Mouse (Mus musculus) kidney, postnatal 0 days (tissue): ENCODE data around the gene Cttnbp2. TPM values are rescaled to one million over a fixed set of nuclear protein-coding genes. Genes with fewer than 3 reads are reported as not detected.

ENCODE experiments used
- ATAC-seq: fragments of 200-750 bp; cut with Nextera tagmentation; replicated peaks from 2 replicates; pipeline ENCODE4 v1.8.0; 2017; ENCODE audit warnings: low read depth, moderate number of reproducible peaks, moderate TSS enrichment, moderate library complexity; ENCODE audit not compliant: low FRiP score
- DNase-seq: peaks from one replicate; pipeline ENCODE4 v3.0.0-alpha.2; 2016; ENCODE audit warnings: low spot score
- H3K27ac ChIP-seq: fragments of 300-500 bp; sonication (generic); 2 replicates; pipeline ENCODE4 v1.5.1; 2014; ENCODE audit warnings: mild to moderate bottlenecking
- H3K27me3 ChIP-seq: fragments of 300-500 bp; sonication (generic); 2 replicates; pipeline ENCODE4 v1.6.1; 2014; ENCODE audit warnings: low read length, mixed read lengths; ENCODE audit not compliant: insufficient read depth
- H3K36me3 ChIP-seq: fragments of 300-500 bp; sonication (generic); 2 replicates; pipeline ENCODE4 v1.6.1; 2014; ENCODE audit warnings: low read length, mixed read lengths; ENCODE audit not compliant: insufficient read depth
- H3K4me1 ChIP-seq: fragments of 300-500 bp; sonication (generic); replicated peaks from 2 replicates; pipeline ENCODE4 v1.6.1; 2014; ENCODE audit warnings: antibody characterized with exemption, low read length, mixed read lengths; ENCODE audit not compliant: insufficient read depth
- H3K4me2 ChIP-seq: fragments of 300-500 bp; sonication (generic); 2 replicates; pipeline ENCODE4 v1.6.1; 2014; ENCODE audit warnings: mild to moderate bottlenecking, low read length, moderate library complexity, mixed read lengths
- H3K4me3 ChIP-seq: fragments of 300-500 bp; sonication (generic); replicated peaks from 2 replicates; pipeline ENCODE4 v1.5.1; 2014; ENCODE audit warnings: low read depth, low read length
- H3K9ac ChIP-seq: fragments of 300-500 bp; sonication (generic); 2 replicates; pipeline ENCODE4 v1.6.1; 2014; ENCODE audit warnings: low read depth, low read length
- H3K9me3 ChIP-seq: fragments of 300-500 bp; sonication (generic); replicated peaks from 2 replicates; pipeline ENCODE4 v1.6.1; 2016; ENCODE audit warnings: low read length, inconsistent platforms, mixed read lengths
- CTCF ChIP-seq: IDR thresholded peaks from 2 replicates; pipeline ENCODE4 v1.5.1; 2016; ENCODE audit warnings: antibody characterized with exemption, low read depth, mild to moderate bottlenecking, moderate library complexity
- WGBS: fragments of 180-500 bp; shearing (Covaris S2); extraction: QIAGEN DNeasy Blood & Tissue Kit; methylation state at CpG from one replicate; pipeline ENCODE4 v1.1.7; 2014; 5-methylcytosine and 5-hydroxymethylcytosine counted together
- polyA plus RNA-seq: library from polyadenylated mRNA; unstranded; fragments of >200 nt; fragmentation: Nextera tagmentation; extraction: Ambion mirVana; gene quantifications from 2 replicates; pipeline ENCODE4 v1.2.1, GENCODE M21; 2015

Cttnbp2 gene
- 14.3 and 16.1 TPM in 2 replicates for polyA plus RNA-seq

GRCm38 (mm10) chr6:18514480-18515352, at the start of gene Cttnbp2:
Gene Cttnbp2, minus strand, starts transcription at chr6:18514843.
- H3K27ac ChIP-seq = peak within 1 kb of the TSS; percentile 60; the same call in 1 of the 2 replicates
- peak within 1 kb of the TSS; percentile 79 for H3K9ac ChIP-seq
- no peaks in the 10 kb centered on the region for H3K9me3 ChIP-seq
- H3K4me3 ChIP-seq = peak within 1 kb of the TSS; percentile 88
- H3K36me3 ChIP-seq = no peaks in the 10 kb centered on the region
- ATAC-seq (peak; percentile 91), DNase-seq (peak; percentile 88)
- H3K4me2 ChIP-seq = peak within 1 kb of the TSS; percentile 96
- TF ChIP-seq CTCF = no peak
- H3K4me1 ChIP-seq = no peaks in the 10 kb centered on the region; the same call in 1 of the 2 replicates
- no peaks in the 10 kb centered on the region for H3K27me3 ChIP-seq
- 2% methylated on average over 69 of the region's 70 CpGs for WGBS

DNA sequence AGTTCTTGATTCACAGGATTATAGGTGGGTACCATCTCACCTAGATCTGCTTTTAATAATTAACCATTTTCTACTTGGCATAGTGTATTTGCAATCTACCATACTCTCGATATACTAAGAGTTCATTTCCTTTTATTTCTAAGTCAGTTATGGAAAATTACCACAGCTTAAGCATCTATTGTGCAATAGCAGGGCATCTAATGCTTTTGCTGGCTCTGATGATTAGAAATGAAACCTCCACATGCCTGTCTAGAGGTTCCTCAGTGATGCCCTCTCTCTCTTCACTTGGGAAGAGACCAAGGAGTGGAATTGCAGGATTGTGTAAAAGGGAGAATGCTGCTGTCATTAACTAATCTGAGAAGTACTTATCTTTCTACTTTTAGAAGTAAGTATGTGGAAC, 44.4 kb upstream of the Cttnbp2 start:
- ATAC-seq = no peak
- H3K27ac ChIP-seq = no peak overlapping the region
- WGBS = 85% methylated on average over 1 of the region's 1 CpGs
- no peak overlapping the region for H3K9ac ChIP-seq
- no peaks in the 10 kb centered on the region for H3K27me3 ChIP-seq
- no peaks in the 10 kb centered on the region for H3K36me3 ChIP-seq
- no peak overlapping the region for H3K4me3 ChIP-seq
- DNase-seq = no peak
- H3K4me2 ChIP-seq = no peak overlapping the region
- no peak for TF ChIP-seq CTCF
- H3K9me3 ChIP-seq = no peaks in the 10 kb centered on the region
- no peaks in the 10 kb centered on the region for H3K4me1 ChIP-seq

- ATAC-seq (no peak), DNase-seq (no peak)
- Histone ChIP-seq H3K27me3 (no peaks in the 10 kb centered on the region), H3K4me3 (no peak overlapping the region), H3K4me1 (no peaks in the 10 kb centered on the region), H3K9ac (no peak overlapping the region), H3K9me3 (no peaks in the 10 kb centered on the region), H3K27ac (no peak overlapping the region), H3K4me2 (peak overlapping the region; percentile 36), H3K36me3 (no peaks in the 10 kb centered on the region)
- WGBS = 61% methylated on average over 24 of the region's 24 CpGs
- no peak for TF ChIP-seq CTCF
Measured at GRCm38 (mm10) chr6:18547516-18548465, 33.1 kb upstream of the Cttnbp2 start.

- ATAC-seq (peak; percentile 94), DNase-seq (peak; percentile 21)
- Histone ChIP-seq H3K27me3 (no peaks in the 10 kb centered on the region), H3K9ac (no peak overlapping the region), H3K4me3 (no peak overlapping the region), H3K9me3 (no peaks in the 10 kb centered on the region), H3K36me3 (no peaks in the 10 kb centered on the region), H3K4me2 (no peak overlapping the region), H3K27ac (no peak overlapping the region), H3K4me1 (no peaks in the 10 kb centered on the region)
- WGBS = 59% methylated on average over 2 of the region's 2 CpGs
- TF ChIP-seq CTCF = no peak
Measured at GRCm38 (mm10) chr6:18543878-18544277, 29.2 kb upstream of the Cttnbp2 start.

DNA sequence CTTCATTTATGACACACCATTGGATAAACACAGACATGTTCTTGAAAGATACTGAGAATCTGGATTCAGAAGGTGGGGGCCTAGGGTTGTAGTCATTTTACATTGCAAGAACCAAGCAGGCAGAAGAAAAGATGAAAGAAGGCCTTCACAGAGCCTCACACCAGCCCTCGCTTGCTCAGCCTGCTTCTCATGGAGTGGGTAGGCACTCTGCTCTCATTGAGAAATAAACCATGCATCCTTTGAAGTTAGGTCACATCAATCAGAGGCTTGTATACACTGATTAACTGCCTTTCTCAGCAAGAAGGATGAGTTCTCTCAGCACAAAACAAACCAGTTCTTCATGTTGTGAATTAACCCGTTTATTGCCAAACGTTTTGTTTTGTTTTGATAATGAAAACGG, 25.8 kb upstream of the Cttnbp2 start:
- no peak for TF ChIP-seq CTCF
- no peaks in the 10 kb centered on the region for H3K27me3 ChIP-seq
- H3K36me3 ChIP-seq = no peaks in the 10 kb centered on the region
- no peak overlapping the region for H3K9ac ChIP-seq
- 59% methylated on average over 4 of the region's 4 CpGs for WGBS
- H3K4me3 ChIP-seq = no peak overlapping the region
- no peak overlapping the region for H3K4me2 ChIP-seq
- DNase-seq (no peak), ATAC-seq (no peak)
- no peaks in the 10 kb centered on the region for H3K4me1 ChIP-seq
- no peaks in the 10 kb centered on the region for H3K9me3 ChIP-seq
- H3K27ac ChIP-seq = no peak overlapping the region

DNA sequence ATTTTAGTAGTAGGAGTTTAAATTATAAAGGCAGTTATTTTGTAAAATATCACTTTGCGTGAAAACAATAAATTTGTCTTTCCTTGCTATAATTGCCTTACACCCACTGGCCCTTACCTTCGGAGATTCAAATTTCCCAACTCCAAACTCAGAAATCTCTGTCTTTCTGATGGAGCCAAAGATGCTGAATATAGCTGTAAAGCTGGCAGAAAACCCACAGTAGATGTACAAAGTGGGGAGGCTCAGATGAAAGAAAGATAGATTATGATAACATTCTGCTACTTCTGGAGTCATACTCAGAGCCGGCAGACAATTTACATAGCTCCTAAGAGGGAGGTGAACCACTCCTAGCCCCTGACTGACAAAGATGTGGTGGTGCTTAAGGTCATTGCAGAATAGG, 15.8 kb upstream of the Cttnbp2 start:
- 84% methylated on average over 3 of the region's 3 CpGs for WGBS
- H3K4me3 ChIP-seq = no peak overlapping the region
- ATAC-seq = no peak
- H3K36me3 ChIP-seq = no peaks in the 10 kb centered on the region
- no peak overlapping the region for H3K9ac ChIP-seq
- H3K4me1 ChIP-seq = no peaks in the 10 kb centered on the region
- no peaks in the 10 kb centered on the region for H3K27me3 ChIP-seq
- TF ChIP-seq CTCF = no peak
- no peaks in the 10 kb centered on the region for H3K9me3 ChIP-seq
- DNase-seq = no peak
- H3K27ac ChIP-seq = no peak overlapping the region
- no peak overlapping the region for H3K4me2 ChIP-seq
